Mouse (Mus musculus) heart, adult 2 months (tissue): ENCODE measurements around the gene Sh2d5. TPM values are rescaled to one million over a fixed set of nuclear protein-coding genes. Genes with fewer than 3 reads are reported as not detected.

Experiments used
- DNase-seq, 2 experiments: peaks; one replicate each; pipeline ENCODE4 v3.0.0; 2021
- H3K27ac ChIP-seq: fragments of 200-600 bp; 2 replicates; pipeline ENCODE4 v1.8.1; 2022
- H3K27me3 ChIP-seq: fragments of 200-500 bp; 2 replicates; pipeline ENCODE4 v1.6.1; 2012; ENCODE audit warnings: mild to moderate bottlenecking, low read length, inconsistent platforms, mixed read lengths; ENCODE audit not compliant: control insufficient read depth, insufficient read depth
- H3K36me3 ChIP-seq: fragments of 200-500 bp; 2 replicates; pipeline ENCODE4 v1.6.1; 2012; ENCODE audit warnings: low read length, inconsistent platforms; ENCODE audit not compliant: control insufficient read depth, insufficient read depth
- H3K4me1 ChIP-seq: fragments of 200-500 bp; 2 replicates; pipeline ENCODE4 v1.6.1; 2011; ENCODE audit warnings: low read length; ENCODE audit not compliant: control insufficient read depth, insufficient read depth
- H3K4me3 ChIP-seq: fragments of 200-600 bp; 2 replicates; pipeline ENCODE4 v1.8.1; 2022
- H3K79me2 ChIP-seq: fragments of 200-500 bp; replicated peaks from 2 replicates; pipeline ENCODE4 v1.6.1; 2012; ENCODE audit warnings: mild to moderate bottlenecking, inconsistent platforms, low read length, moderate library complexity, mixed read lengths; ENCODE audit not compliant: control insufficient read depth, insufficient read depth
- H3K9ac ChIP-seq: fragments of 200-500 bp; 2 replicates; pipeline ENCODE4 v1.6.1; 2012; ENCODE audit warnings: low read depth, mild to moderate bottlenecking, control low read depth, inconsistent platforms, low read length, mixed read lengths
- CTCF ChIP-seq: fragments of 200-600 bp; IDR thresholded peaks from 2 replicates; pipeline ENCODE4 v1.8.1; 2022; ENCODE audit warnings: antibody characterized with exemption, mild to moderate bottlenecking, moderate library complexity
- EP300 ChIP-seq: fragments of 200-500 bp; IDR thresholded peaks from 2 replicates; pipeline ENCODE4 v1.6.1; 2011; ENCODE audit warnings: low read depth, low read length, control low read depth; ENCODE audit not compliant: insufficient read depth
- POLR2A ChIP-seq: fragments of 200-500 bp; IDR thresholded peaks from 2 replicates; pipeline ENCODE4 v1.6.1; 2011; ENCODE audit warnings: mild to moderate bottlenecking, low read depth, low read length, control low read depth; ENCODE audit not compliant: insufficient read depth
- WGBS: fragments of 180-500 bp; shearing (Covaris S2); methylation state at CpG from one replicate; pipeline ENCODE4 v1.1.7; 2018; 5-methylcytosine and 5-hydroxymethylcytosine counted together
- intact Hi-C: fragments of 180-260 bp; cut with DNase I; formaldehyde crosslinking; loops from one replicate; pipeline ENCODE4 v1.15.1; 2025
- polyA plus RNA-seq: library from polyadenylated mRNA; depleted of rRNA; stranded (reverse); fragments of >200 nt; gene quantifications from 2 replicates; pipeline ENCODE4 v1.2.3, GENCODE M21; 2012
- total RNA-seq, 2 experiments: library from RNA; stranded (reverse); gene quantifications; 2 replicates each; pipeline ENCODE4 v1.2.3; 2021

Sh2d5 gene
- total and polyA plus RNA-seq, 3 experiments = 0.16 TPM; not detected in 2

DNA sequence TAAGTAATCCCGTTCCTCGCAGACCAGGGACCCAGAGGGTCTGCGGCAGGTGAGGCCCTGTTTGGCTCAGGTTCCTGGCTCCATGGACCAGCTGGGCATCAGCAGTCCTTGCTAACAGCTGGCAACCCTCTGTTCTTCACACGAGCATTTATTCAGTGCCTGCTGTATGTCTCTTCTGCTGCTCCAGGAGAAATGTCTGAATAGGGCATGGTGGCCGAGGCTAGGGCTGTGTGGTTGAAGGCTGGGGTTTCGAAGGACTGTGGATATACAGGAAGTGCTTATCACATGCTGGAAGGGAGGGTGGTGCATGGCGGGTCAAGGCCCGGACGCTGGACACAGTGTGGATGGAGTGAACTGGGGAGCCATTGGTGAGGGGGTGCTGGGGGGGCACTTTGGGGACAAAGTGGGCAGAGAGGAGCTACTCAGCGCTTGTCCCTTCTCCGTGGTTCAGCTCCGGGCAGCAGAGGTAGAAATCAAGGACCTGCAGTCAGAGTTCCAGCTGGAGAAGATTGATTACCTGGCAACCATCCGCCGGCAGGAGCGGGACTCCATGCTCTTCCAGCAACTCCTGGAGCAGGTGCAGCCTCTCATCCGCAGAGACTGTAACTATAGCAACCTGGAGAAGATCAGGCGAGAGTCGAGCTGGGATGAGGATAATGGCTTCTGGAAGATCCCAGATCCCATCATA is 43.2 kb downstream of the Sh2d5 start:
- Histone ChIP-seq H3K36me3 (no peaks in the 10 kb centered on the region), H3K27ac (no peak overlapping the region), H3K4me3 (no peak overlapping the region), H3K27me3 (no peaks in the 10 kb centered on the region), H3K79me2 (no peaks in the 10 kb centered on the region), H3K4me1 (no peaks in the 10 kb centered on the region), H3K9ac (no peak overlapping the region)
- TF ChIP-seq POLR2A (no peak), EP300 (no peak), CTCF (no peak)
- 75% methylated on average over 18 of the region's 18 CpGs for WGBS
- DNase-seq = no peak
- intact Hi-C loops = no loop called here

- intact Hi-C loops = no loop called here
- no peaks in the 10 kb centered on the region for H3K79me2 ChIP-seq
- no peak overlapping the region for H3K9ac ChIP-seq
- H3K36me3 ChIP-seq = no peaks in the 10 kb centered on the region
- H3K4me1 ChIP-seq = no peaks in the 10 kb centered on the region
- DNase-seq = no peak
- H3K27me3 ChIP-seq = no peaks in the 10 kb centered on the region
- TF ChIP-seq EP300 (no peak), POLR2A (no peak), CTCF (no peak)
- no peak overlapping the region for H3K4me3 ChIP-seq
- WGBS = 75% methylated on average over 11 of the region's 14 CpGs
- H3K27ac ChIP-seq = no peak overlapping the region
Measured at GRCm38 (mm10) chr4:138293949-138294550, 43.8 kb downstream of the Sh2d5 start.

DNA sequence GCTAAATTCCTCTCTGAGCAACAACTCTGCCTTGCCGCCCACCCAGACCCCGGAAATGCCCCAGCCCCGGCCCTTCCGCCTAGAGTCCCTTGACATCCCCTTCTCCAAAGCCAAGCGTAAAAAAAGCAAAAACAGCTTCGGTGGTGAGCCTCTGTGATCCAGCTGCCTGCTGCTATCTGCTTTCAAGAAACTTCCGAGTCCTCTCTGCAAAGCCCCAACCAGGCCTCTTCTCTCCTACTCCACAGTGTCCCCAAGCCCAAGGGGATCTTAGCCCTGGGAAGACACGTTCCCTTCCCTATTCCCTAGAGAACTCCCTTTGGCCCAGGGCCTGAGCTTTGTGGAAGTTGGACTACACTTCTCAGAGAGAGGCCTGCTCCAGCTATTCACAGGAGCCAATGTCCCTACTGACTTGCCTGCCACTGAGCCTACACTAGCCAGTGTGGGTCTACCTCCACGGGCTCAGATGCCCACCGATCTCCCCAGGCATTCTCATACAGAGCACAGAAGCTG is 51.1 kb downstream of the Sh2d5 start:
- H3K27ac ChIP-seq = no peak overlapping the region
- H3K9ac ChIP-seq = no peak overlapping the region
- H3K79me2 ChIP-seq = no peaks in the 10 kb centered on the region
- no peak overlapping the region for H3K4me3 ChIP-seq
- 63% methylated on average over 10 of the region's 10 CpGs for WGBS
- TF ChIP-seq EP300 (no peak), POLR2A (no peak), CTCF (no peak)
- peaks cover 2% of the 10 kb centered on the region; the same call in 1 of the 2 replicates for H3K4me1 ChIP-seq
- intact Hi-C loops = no loop called here
- H3K36me3 ChIP-seq = no peaks in the 10 kb centered on the region
- DNase-seq = peak in 1 of 2 experiments; percentile 58
- H3K27me3 ChIP-seq = no peaks in the 10 kb centered on the region

GRCm38 (mm10) chr4:138303011-138303410 is 52.8 kb downstream of the Sh2d5 start:
- no peak for TF ChIP-seq POLR2A
- Histone ChIP-seq H3K27me3 (no peaks in the 10 kb centered on the region), H3K9ac (no peak overlapping the region), H3K27ac (no peak overlapping the region), H3K79me2 (no peaks in the 10 kb centered on the region), H3K4me1 (peaks cover 2% of the 10 kb centered on the region; the same call in 1 of the 2 replicates), H3K4me3 (no peak overlapping the region), H3K36me3 (no peaks in the 10 kb centered on the region)
- no peak for DNase-seq
- intact Hi-C loops = no loop called here
- 99% methylated on average over 3 of the region's 3 CpGs for WGBS

DNA sequence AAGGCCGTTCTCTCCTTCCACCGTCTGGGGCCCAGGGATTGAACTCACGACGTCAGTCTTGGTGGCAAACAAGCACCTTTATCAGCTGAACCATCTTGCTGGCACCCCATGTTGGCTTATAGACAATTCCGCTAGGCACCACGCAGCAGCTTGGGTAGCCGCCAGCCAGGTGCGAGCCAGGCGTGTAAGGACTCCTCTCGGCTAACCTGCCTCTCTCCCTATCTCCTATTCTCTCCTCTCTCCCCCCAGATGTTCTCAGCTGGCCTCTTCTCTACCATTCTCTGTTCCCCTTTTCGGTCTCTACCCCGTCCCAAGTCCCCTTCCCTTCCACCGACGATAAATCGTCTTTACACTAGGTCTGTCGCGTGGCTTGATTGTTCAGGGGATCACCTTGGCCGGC is 53.5 kb downstream of the Sh2d5 start:
- intact Hi-C loops = no loop called here
- Histone ChIP-seq H3K79me2 (no peaks in the 10 kb centered on the region), H3K4me1 (peaks cover 2% of the 10 kb centered on the region; the same call in 1 of the 2 replicates), H3K27ac (peak overlapping the region; percentile 57; the same call in 1 of the 2 replicates), H3K4me3 (peak overlapping the region; percentile 98), H3K27me3 (no peaks in the 10 kb centered on the region), H3K36me3 (no peaks in the 10 kb centered on the region), H3K9ac (peak overlapping the region; percentile 52)
- 20% methylated on average over 18 of the region's 18 CpGs for WGBS
- DNase-seq = no peak
- no peak for TF ChIP-seq CTCF
- no peak for TF ChIP-seq POLR2A
- no peak for TF ChIP-seq EP300

- Histone ChIP-seq H3K79me2 (no peaks in the 10 kb centered on the region), H3K4me1 (peaks cover 2% of the 10 kb centered on the region; the same call in 1 of the 2 replicates), H3K4me3 (peak within 1 kb of the TSS; percentile 98), H3K36me3 (no peaks in the 10 kb centered on the region), H3K27me3 (no peaks in the 10 kb centered on the region), H3K9ac (peak within 1 kb of the TSS; percentile 74), H3K27ac (peak within 1 kb of the TSS; percentile 83)
- TF ChIP-seq POLR2A (peak; percentile 49), CTCF (no peak), EP300 (0 out of 2 replicates have a peak, but pooled peaks have one; percentile 31)
- peak; percentile 94 to 98 for DNase-seq
- WGBS = under 1% methylated on average over 64 of the region's 64 CpGs
- intact Hi-C loops = no loop called here
Measured at GRCm38 (mm10) chr4:138304340-138305104, 54.3 kb downstream of the Sh2d5 start, which contains the start of gene Ddost. Gene Ddost, plus strand, starts transcription at chr4:138304730.
